Mouse (Mus musculus) liver, postnatal 0 days (tissue): ENCODE results near the gene Tas2r107. TPM values are rescaled to one million over a fixed set of nuclear protein-coding genes. Genes with fewer than 3 reads are reported as not detected.
"Not testable (repeated sequence)": the region's sequence is repeated elsewhere in the genome, so short reads cannot be mapped to it uniquely, and the experiment has no call there.

ENCODE experiments used
- ATAC-seq: fragments of 200-750 bp; cut with Nextera tagmentation; 2 replicates; pipeline ENCODE4 v1.8.0; 2017; ENCODE audit warnings: mild to moderate bottlenecking, moderate library complexity
- DNase-seq: peaks from one replicate; pipeline ENCODE4 v3.0.0-alpha.2; 2016
- H3K27ac ChIP-seq: fragments of 300-500 bp; sonication (generic); 2 replicates; pipeline ENCODE4 v1.5.1; 2014; ENCODE audit warnings: antibody characterized with exemption, moderate library complexity, mild to moderate bottlenecking, low read depth
- H3K27me3 ChIP-seq: fragments of 300-500 bp; sonication (generic); 2 replicates; pipeline ENCODE4 v1.6.1; 2014; ENCODE audit warnings: low read length, control low read depth, mixed read lengths; ENCODE audit not compliant: insufficient read depth
- H3K36me3 ChIP-seq: fragments of 300-500 bp; sonication (generic); replicated peaks from 2 replicates; pipeline ENCODE4 v1.6.1; 2014; ENCODE audit warnings: mild to moderate bottlenecking, control low read depth, low read length, moderate library complexity, mixed read lengths; ENCODE audit not compliant: insufficient read depth
- H3K4me1 ChIP-seq: fragments of 300-500 bp; sonication (generic); 2 replicates; pipeline ENCODE4 v1.6.1; 2014; ENCODE audit warnings: antibody characterized with exemption, mild to moderate bottlenecking, control low read depth; ENCODE audit not compliant: insufficient read depth
- H3K4me2 ChIP-seq: fragments of 300-500 bp; sonication (generic); 2 replicates; pipeline ENCODE4 v1.6.1; 2014; ENCODE audit warnings: low read depth, mild to moderate bottlenecking, low read length, moderate library complexity, mixed read lengths
- H3K4me3 ChIP-seq: fragments of 300-500 bp; sonication (generic); 2 replicates; pipeline ENCODE4 v1.5.1; 2014; ENCODE audit warnings: low read depth, low read length
- H3K9ac ChIP-seq: fragments of 300-500 bp; sonication (generic); replicated peaks from 2 replicates; pipeline ENCODE4 v1.6.1; 2014; ENCODE audit warnings: mild to moderate bottlenecking, moderate library complexity
- H3K9me3 ChIP-seq: fragments of 300-500 bp; sonication (generic); 2 replicates; pipeline ENCODE4 v1.6.1; 2016; ENCODE audit warnings: mild to moderate bottlenecking, control low read depth, low read length, mixed read lengths
- CTCF ChIP-seq: sonication (generic); IDR thresholded peaks from 2 replicates; pipeline ENCODE4 v1.5.1; 2016; ENCODE audit warnings: antibody characterized with exemption, low read depth
- EP300 ChIP-seq: IDR thresholded peaks from 2 replicates; pipeline ENCODE4 v1.6.1; 2016; ENCODE audit warnings: antibody characterized with exemption, low read depth, mild to moderate bottlenecking
- WGBS: fragments of 180-500 bp; shearing (Covaris S2); extraction: QIAGEN DNeasy Blood & Tissue Kit; methylation state at CpG from one replicate; pipeline ENCODE4 v1.1.7; 2014; ENCODE audit not compliant: insufficient replicate concordance; 5-methylcytosine and 5-hydroxymethylcytosine counted together
- polyA plus RNA-seq: library from polyadenylated mRNA; unstranded; fragments of >200 nt; fragmentation: Nextera tagmentation; extraction: Ambion mirVana; gene quantifications from 2 replicates; pipeline ENCODE4 v1.2.1, GENCODE M21; 2015

The Tas2r107 gene
- polyA plus RNA-seq: not detected in 2 replicates

GRCm38 (mm10) chr6:131660049-131660448, at the start of gene Tas2r107:
TSS of gene Tas2r107 (minus strand) at chr6:131660149.
- H3K9ac ChIP-seq: no peak within 1 kb of the TSS
- H3K9me3 ChIP-seq: no peaks in the 10 kb centered on the region; the same call in 1 of the 2 replicates

GRCm38 (mm10) chr6:131689963-131690362, 30.0 kb upstream of the Tas2r107 start, which contains the start of gene Tas2r114:
TSS of gene Tas2r114 (minus strand) at chr6:131690063.
- Histone ChIP-seq H3K9ac (no peak within 1 kb of the TSS), H3K27ac (no peak within 1 kb of the TSS), H3K9me3 (no peaks in the 10 kb centered on the region), H3K4me2 (no peak within 1 kb of the TSS), H3K4me1 (no peaks in the 10 kb centered on the region), H3K36me3 (no peaks in the 10 kb centered on the region), H3K4me3 (no peak within 1 kb of the TSS), H3K27me3 (no peaks in the 10 kb centered on the region)
- no peak for TF ChIP-seq CTCF
- no peak for ATAC-seq
- no peak for DNase-seq

More at GRCm38 (mm10) chr6:131660049-131660448, at the start of gene Tas2r107:
- Histone ChIP-seq H3K27ac (no peak within 1 kb of the TSS), H3K27me3 (no peaks in the 10 kb centered on the region), H3K4me1 (no peaks in the 10 kb centered on the region), H3K4me3 (no peak within 1 kb of the TSS), H3K4me2 (no peak within 1 kb of the TSS), H3K36me3 (no peaks in the 10 kb centered on the region)
- DNase-seq (no peak), ATAC-seq (no peak)
- TF ChIP-seq CTCF (no peak), EP300 (no peak)

GRCm38 (mm10) chr6:131687395-131687794, 27.4 kb upstream of the Tas2r107 start, which contains the start of gene Tas2r105:
TSS of gene Tas2r105 (minus strand) at chr6:131687495.
- no peak within 1 kb of the TSS for H3K27ac ChIP-seq
- no peaks in the 10 kb centered on the region for H3K9me3 ChIP-seq
- 59% methylated on average over 1 of the region's 1 CpGs for WGBS

GRCm38 (mm10) chr6:131685644-131686043, 25.7 kb upstream of the Tas2r107 start, which contains the start of gene Tas2r104:
TSS of gene Tas2r104 (minus strand) at chr6:131685744.
- H3K9ac ChIP-seq: no peak within 1 kb of the TSS
- ATAC-seq: no peak

More at GRCm38 (mm10) chr6:131687395-131687794, 27.4 kb upstream of the Tas2r107 start, which contains the start of gene Tas2r105:
- no peak for DNase-seq
- no peak within 1 kb of the TSS for H3K4me3 ChIP-seq
- H3K4me2 ChIP-seq: no peak within 1 kb of the TSS
- H3K27me3 ChIP-seq: no peaks in the 10 kb centered on the region
- no peaks in the 10 kb centered on the region for H3K4me1 ChIP-seq
- no peaks in the 10 kb centered on the region for H3K36me3 ChIP-seq
- no peak for ATAC-seq
- no peak within 1 kb of the TSS for H3K9ac ChIP-seq
- no peak for TF ChIP-seq CTCF
- no peak for TF ChIP-seq EP300

GRCm38 (mm10) chr6:131678786-131679185, 18.8 kb upstream of the Tas2r107 start, which contains the start of gene Tas2r106:
TSS of gene Tas2r106 (minus strand) at chr6:131678886.
- 60% methylated on average over 3 of the region's 3 CpGs for WGBS
- no peak for ATAC-seq
- no peaks in the 10 kb centered on the region for H3K36me3 ChIP-seq
- H3K9ac ChIP-seq: no peak within 1 kb of the TSS
- H3K4me3 ChIP-seq: no peak within 1 kb of the TSS
- H3K9me3 ChIP-seq: no peaks in the 10 kb centered on the region
- no peak within 1 kb of the TSS for H3K4me2 ChIP-seq
- no peak for DNase-seq
- no peak for TF ChIP-seq CTCF
- no peaks in the 10 kb centered on the region for H3K27me3 ChIP-seq
- H3K27ac ChIP-seq: no peak within 1 kb of the TSS
- no peaks in the 10 kb centered on the region for H3K4me1 ChIP-seq

More at GRCm38 (mm10) chr6:131685644-131686043, 25.7 kb upstream of the Tas2r107 start, which contains the start of gene Tas2r104:
- H3K4me3 ChIP-seq: no peak within 1 kb of the TSS
- H3K9me3 ChIP-seq: no peaks in the 10 kb centered on the region
- WGBS: 56% methylated on average over 1 of the region's 1 CpGs
- H3K4me1 ChIP-seq: no peaks in the 10 kb centered on the region
- no peak for DNase-seq
- H3K27me3 ChIP-seq: no peaks in the 10 kb centered on the region
- no peaks in the 10 kb centered on the region for H3K36me3 ChIP-seq
- TF ChIP-seq EP300 (no peak), CTCF (no peak)
- H3K4me2 ChIP-seq: no peak within 1 kb of the TSS
- H3K27ac ChIP-seq: no peak within 1 kb of the TSS

- ATAC-seq (no peak), DNase-seq (no peak)
- Histone ChIP-seq H3K4me1 (no peaks in the 10 kb centered on the region), H3K9ac (no peak within 1 kb of the TSS), H3K4me3 (no peak within 1 kb of the TSS), H3K27ac (no peak within 1 kb of the TSS), H3K4me2 (no peak within 1 kb of the TSS), H3K36me3 (no peaks in the 10 kb centered on the region), H3K9me3 (no peaks in the 10 kb centered on the region; the same call in 1 of the 2 replicates), H3K27me3 (no peaks in the 10 kb centered on the region)
- TF ChIP-seq CTCF (no peak), EP300 (no peak)
- 64% methylated on average over 3 of the region's 3 CpGs for WGBS
Observed at GRCm38 (mm10) chr6:131630812-131631211, 29.1 kb downstream of the Tas2r107 start, which contains the start of gene Tas2r130. TSS of gene Tas2r130 (minus strand) at chr6:131630912.

- not testable (repeated sequence) for H3K4me3 ChIP-seq, H3K36me3 ChIP-seq, H3K9ac ChIP-seq, H3K4me2 ChIP-seq, H3K27ac ChIP-seq, H3K4me1 ChIP-seq, H3K27me3 ChIP-seq, DNase-seq, ATAC-seq, H3K9me3 ChIP-seq
- WGBS: 82% methylated on average over 1 of the region's 1 CpGs
Observed at GRCm38 (mm10) chr6:131609956-131610355, 50.0 kb downstream of the Tas2r107 start.

Other genes with a start within 250 kb of the Tas2r107 start
- not detected in 2 replicates for gene 5430401F13Rik, start 173.7 kb downstream of the Tas2r107 start, polyA plus RNA-seq
- gene Gm6619, start 173.7 kb downstream of the Tas2r107 start, polyA plus RNA-seq: not detected in 2 replicates
- not detected in 2 replicates for gene Tas2r130, start 29.2 kb downstream of the Tas2r107 start, polyA plus RNA-seq
- gene Tas2r106, start 18.7 kb upstream of the Tas2r107 start, polyA plus RNA-seq: not detected in 2 replicates
- not detected in 2 replicates for gene Tas2r104, start 25.6 kb upstream of the Tas2r107 start, polyA plus RNA-seq
- not detected in 2 replicates for gene Tas2r105, start 27.3 kb upstream of the Tas2r107 start, polyA plus RNA-seq
- gene Tas2r114, start 29.9 kb upstream of the Tas2r107 start, polyA plus RNA-seq: not detected in 2 replicates